Mouse (Mus musculus): ENCODE data around the gene Prrx1. TPM values are rescaled to one million over a fixed set of nuclear protein-coding genes. Genes with fewer than 3 reads are reported as not detected.

The Prrx1 gene
- polyA plus RNA-seq, 1 experiment from 2014 or later: 179 TPM

DNA sequence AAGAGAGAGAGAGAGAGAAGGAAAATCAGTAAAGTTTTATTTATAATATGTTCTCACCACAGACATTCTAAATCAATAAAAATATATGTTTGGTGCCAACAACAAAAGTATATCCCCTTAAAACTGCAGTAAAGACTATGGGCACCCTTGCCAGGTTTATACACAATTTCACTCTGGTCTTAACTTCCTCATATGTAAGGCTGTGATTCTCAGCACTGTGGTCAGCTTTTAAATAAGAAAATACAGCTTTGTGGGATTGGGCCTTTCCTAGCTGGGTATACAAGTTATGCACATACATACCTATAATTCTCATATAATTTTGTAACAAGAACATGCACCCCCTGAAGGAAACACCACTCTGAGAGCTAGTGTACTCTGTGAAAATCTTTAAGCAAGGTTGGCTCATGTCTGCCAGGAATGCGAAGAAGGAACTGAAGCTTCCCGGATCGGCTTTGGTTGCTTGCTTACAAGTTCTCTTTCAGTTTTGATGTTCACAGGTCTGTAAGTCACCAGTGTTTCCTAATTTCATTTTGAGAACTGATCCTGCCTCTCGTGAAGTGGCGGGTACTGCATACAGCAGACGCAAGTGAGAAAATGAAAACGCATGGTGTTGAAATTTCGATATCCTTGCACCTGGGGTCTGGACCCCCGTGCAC, 29.4 kb downstream of the Prrx1 start:
- H3K9me3 ChIP-seq: no peaks in the 10 kb centered on the region
- no peak for ATAC-seq (ENCODE audit: low FRiP score, low read depth)
- 48% methylated on average over 9 of the region's 9 CpGs for WGBS
- H3K4me3 ChIP-seq: no peak overlapping the region
- H3K27ac ChIP-seq: no peak overlapping the region
- H3K4me1 ChIP-seq: peaks cover 84% of the 10 kb centered on the region
- H3K9ac ChIP-seq: no peak overlapping the region
- peaks cover 9% of the 10 kb centered on the region; the same call in 1 of the 2 replicates for H3K36me3 ChIP-seq
- no peaks in the 10 kb centered on the region for H3K27me3 ChIP-seq
- H3K4me2 ChIP-seq (replicated peaks): peak overlapping the region; percentile 22

DNA sequence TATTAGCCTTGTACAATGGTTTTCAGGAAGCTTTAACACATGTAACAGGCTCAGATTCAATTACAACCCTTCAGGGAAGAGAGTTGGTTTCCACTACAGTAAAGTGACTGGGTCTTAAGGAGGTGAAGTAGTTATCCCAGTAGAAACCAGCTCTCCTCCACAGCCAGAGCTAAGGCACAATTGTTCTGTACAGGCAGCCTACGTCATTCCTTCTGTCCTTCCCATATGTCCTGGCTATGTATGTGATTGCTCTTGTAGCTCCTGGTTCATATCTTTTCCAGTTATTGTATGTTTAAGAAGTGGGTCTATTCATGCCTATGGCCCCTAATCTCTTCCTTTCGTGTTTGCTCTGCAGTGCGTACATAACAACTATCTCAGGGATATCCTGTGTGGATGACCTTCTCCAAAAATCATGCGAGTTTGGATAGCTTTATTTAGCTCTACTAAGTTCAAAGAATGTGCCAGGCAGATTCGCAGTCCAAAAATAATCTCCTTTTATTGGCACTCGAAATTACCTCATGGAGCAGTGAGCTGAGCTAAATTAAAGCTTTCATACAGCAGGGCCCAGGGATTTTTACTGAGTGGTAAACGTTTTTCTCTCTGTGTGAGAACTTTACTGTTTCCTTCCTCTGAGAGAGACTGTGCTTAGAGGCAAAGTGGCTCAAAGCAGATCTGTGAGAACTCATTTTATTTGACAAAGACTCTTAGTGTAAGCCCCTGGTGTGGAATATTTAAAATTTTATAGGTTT, 31.9 kb downstream of the Prrx1 start:
- WGBS: 31% methylated on average over 7 of the region's 7 CpGs
- H3K4me1 ChIP-seq: peaks cover 69% of the 10 kb centered on the region
- peaks cover 9% of the 10 kb centered on the region; the same call in 1 of the 2 replicates for H3K36me3 ChIP-seq
- no peak overlapping the region for H3K9ac ChIP-seq
- no peak overlapping the region for H3K4me3 ChIP-seq
- H3K4me2 ChIP-seq (replicated peaks): peak overlapping the region; percentile 12
- no peaks in the 10 kb centered on the region for H3K9me3 ChIP-seq
- peak; percentile 78 for ATAC-seq (ENCODE audit: low FRiP score, low read depth)
- peak overlapping the region; percentile 49; the same call in 1 of the 2 replicates for H3K27ac ChIP-seq
- H3K27me3 ChIP-seq: no peaks in the 10 kb centered on the region

DNA sequence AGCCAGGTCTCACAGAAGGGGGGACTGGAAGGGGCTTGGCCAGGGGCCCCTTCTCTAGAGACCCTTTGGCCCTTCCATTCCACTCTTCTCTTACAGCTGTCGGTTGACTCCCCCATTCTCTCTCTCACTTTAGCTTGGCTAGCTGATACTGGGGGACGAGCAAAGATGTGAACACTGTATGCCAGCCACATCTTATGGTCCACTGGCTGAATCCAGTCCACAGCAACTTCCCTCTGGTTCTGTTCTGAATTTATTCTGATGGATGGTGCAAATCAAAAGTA, 32.7 kb downstream of the Prrx1 start:
- no peak for ATAC-seq (ENCODE audit: low FRiP score, low read depth)
- H3K4me3 ChIP-seq: no peak overlapping the region
- H3K27ac ChIP-seq: no peak overlapping the region; the same call in 1 of the 2 replicates
- H3K9ac ChIP-seq: no peak overlapping the region
- H3K4me2 ChIP-seq (replicated peaks): no peak overlapping the region
- H3K36me3 ChIP-seq: peaks cover 12% of the 10 kb centered on the region
- no peaks in the 10 kb centered on the region for H3K27me3 ChIP-seq
- H3K9me3 ChIP-seq: no peaks in the 10 kb centered on the region
- peaks cover 66% of the 10 kb centered on the region for H3K4me1 ChIP-seq
- WGBS: 37% methylated on average over 2 of the region's 2 CpGs

DNA sequence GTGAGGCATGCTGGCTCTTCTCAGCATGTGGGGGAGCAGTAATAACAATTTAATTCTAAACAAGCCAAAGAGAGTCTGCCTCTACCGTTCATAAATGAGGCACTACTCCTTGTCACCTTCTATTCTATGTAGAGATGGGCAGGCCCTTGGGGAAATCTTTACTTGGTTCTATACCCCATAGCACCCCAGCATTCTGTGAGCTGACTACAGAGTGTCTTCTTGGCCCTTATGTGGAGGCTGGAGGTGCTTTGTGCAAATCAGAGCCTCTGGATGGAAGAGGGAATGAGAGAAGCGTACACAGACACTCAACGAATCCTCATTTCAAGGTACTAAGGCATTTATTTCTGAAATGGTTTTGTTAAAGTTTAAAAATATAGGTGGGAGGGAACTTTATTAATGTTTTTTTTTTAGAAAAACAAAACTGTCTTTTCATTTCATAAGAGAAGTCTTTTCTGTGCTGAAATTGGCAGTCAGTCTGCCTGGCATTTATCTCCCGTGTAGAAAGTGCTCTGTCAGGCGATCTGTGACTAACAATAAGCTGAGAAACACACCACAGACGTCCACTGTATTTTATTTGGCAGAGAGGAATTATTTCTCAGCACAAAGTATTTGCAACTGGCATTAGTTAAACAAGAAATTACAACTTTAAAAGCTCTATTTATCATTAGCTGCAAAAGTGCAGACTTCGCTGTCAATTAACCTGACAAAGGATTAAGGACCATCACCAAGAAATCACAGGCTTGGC, 33.2 kb downstream of the Prrx1 start:
- no peak for ATAC-seq (ENCODE audit: low FRiP score, low read depth)
- Histone ChIP-seq H3K4me2 (replicated peaks) (no peak overlapping the region), H3K9me3 (no peaks in the 10 kb centered on the region), H3K36me3 (peaks cover 13% of the 10 kb centered on the region), H3K4me1 (peaks cover 61% of the 10 kb centered on the region), H3K27me3 (no peaks in the 10 kb centered on the region), H3K9ac (no peak overlapping the region), H3K27ac (no peak overlapping the region; the same call in 1 of the 2 replicates), H3K4me3 (no peak overlapping the region)
- 54% methylated on average over 7 of the region's 7 CpGs for WGBS

DNA sequence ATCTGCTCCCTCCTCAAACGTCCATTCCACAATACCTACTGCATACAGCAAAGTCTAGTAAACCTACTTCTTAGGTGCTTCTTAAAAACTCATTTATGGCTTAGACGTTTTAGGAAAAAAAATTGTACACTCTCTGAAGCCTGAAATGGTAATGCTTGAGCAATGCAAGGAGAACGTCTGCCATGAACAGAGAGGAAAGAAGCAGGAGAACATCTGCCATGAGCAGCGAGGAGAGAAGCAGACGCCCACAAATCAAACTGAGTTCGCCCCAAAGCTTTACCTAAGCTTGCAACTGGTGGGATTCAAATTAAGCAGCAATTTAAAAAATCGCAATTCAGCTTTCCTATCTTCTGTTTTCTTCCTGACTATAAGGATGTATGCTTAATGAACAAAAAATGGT, 36.4 kb downstream of the Prrx1 start:
- H3K9ac ChIP-seq: no peak overlapping the region
- H3K4me2 ChIP-seq (replicated peaks): no peak overlapping the region
- H3K27ac ChIP-seq: no peak overlapping the region
- H3K36me3 ChIP-seq: peaks cover 33% of the 10 kb centered on the region
- no peaks in the 10 kb centered on the region for H3K27me3 ChIP-seq
- WGBS: 76% methylated on average over 7 of the region's 7 CpGs
- no peak overlapping the region for H3K4me3 ChIP-seq
- H3K9me3 ChIP-seq: no peaks in the 10 kb centered on the region
- H3K4me1 ChIP-seq: peaks cover 29% of the 10 kb centered on the region
- no peak for ATAC-seq (ENCODE audit: low FRiP score, low read depth)

DNA sequence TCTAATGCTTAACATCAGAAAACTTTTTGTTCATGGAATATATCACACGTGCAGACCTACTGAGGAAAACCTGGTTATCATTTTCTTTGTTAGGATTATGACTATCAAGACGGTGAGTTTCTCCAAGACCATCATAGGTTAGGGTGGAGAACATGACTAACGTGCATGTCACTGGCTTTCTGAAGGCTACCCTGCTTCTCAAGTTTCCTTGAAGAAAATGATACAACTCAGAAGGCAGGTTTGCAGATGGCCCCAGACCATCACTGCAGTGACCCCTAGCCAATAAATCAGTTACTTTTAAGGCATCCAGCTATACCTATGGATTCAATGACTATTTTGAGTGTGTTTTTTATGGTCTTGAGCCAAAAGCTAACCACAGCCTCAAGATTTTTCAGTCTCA, 38.6 kb downstream of the Prrx1 start:
- peaks cover 13% of the 10 kb centered on the region for H3K4me1 ChIP-seq
- H3K9me3 ChIP-seq: no peaks in the 10 kb centered on the region
- H3K4me3 ChIP-seq: no peak overlapping the region
- no peak for ATAC-seq (ENCODE audit: low FRiP score, low read depth)
- H3K9ac ChIP-seq: no peak overlapping the region
- H3K4me2 ChIP-seq (replicated peaks): no peak overlapping the region
- no peak overlapping the region for H3K27ac ChIP-seq
- 75% methylated on average over 3 of the region's 3 CpGs for WGBS
- H3K36me3 ChIP-seq: peaks cover 38% of the 10 kb centered on the region
- no peaks in the 10 kb centered on the region for H3K27me3 ChIP-seq

DNA sequence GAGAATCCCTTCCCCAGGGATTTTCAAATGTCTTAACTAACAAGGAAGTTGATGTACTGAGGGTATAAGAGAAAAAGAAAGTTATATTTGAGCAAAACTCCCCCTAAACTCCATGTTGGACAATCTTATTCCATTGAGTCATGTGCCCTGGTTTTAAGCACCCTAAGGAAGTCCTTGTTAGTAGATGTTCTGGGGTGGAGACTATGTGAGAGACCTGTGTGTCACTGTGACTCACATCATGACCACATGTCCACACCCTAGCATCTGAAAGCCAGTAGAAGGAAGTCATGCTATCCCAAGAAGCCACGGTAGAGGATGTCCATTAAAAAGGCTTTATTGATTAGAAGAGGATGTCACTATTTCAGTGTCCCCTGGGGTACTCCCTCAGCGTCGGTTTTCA, 40.4 kb downstream of the Prrx1 start:
- Histone ChIP-seq H3K27ac (no peak overlapping the region), H3K9me3 (no peaks in the 10 kb centered on the region), H3K4me1 (peaks cover 16% of the 10 kb centered on the region; the same call in 1 of the 2 replicates), H3K4me3 (no peak overlapping the region), H3K27me3 (no peaks in the 10 kb centered on the region), H3K9ac (no peak overlapping the region), H3K4me2 (replicated peaks) (no peak overlapping the region), H3K36me3 (peaks cover 35% of the 10 kb centered on the region)
- 90% methylated on average over 3 of the region's 3 CpGs for WGBS
- no peak for ATAC-seq (ENCODE audit: low FRiP score, low read depth)

DNA sequence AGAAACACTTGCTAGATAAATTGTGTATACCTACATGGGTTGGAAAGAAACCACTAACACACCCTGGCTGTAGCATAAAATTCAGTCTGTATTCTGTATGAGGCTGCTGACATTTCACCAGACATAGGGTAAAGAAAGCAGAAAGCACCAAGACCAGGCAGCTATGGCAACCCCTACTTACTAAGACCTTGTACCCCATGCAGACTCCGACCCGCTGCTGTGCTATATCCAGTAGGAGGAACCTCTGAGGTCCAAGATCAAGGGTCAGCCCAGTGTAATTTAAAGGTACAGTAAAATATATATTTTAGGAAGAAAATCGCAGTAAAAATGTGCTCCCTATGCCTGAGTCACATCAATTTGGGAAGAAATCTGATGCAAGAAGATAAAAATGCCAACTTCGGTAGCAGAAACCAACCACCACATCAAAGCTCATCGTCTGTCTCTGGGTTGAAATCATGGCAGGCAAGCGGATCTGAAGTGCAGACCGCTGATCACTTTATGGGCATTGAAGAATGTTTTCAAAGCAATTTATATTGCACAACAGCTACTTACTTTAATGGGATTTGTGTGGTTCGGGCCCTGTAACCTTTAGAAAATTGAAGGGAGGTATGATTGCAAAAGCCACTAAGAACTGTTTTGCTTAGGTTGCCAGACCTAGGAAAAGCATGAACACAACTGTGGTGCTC, 46.5 kb downstream of the Prrx1 start:
- Histone ChIP-seq H3K36me3 (peaks cover 24% of the 10 kb centered on the region), H3K4me3 (no peak overlapping the region), H3K9me3 (no peaks in the 10 kb centered on the region), H3K27ac (no peak overlapping the region), H3K9ac (no peak overlapping the region), H3K4me1 (peaks cover 16% of the 10 kb centered on the region), H3K4me2 (replicated peaks) (no peak overlapping the region), H3K27me3 (no peaks in the 10 kb centered on the region)
- ATAC-seq (ENCODE audit: low FRiP score, low read depth): no peak
- WGBS: 81% methylated on average over 8 of the region's 8 CpGs

DNA sequence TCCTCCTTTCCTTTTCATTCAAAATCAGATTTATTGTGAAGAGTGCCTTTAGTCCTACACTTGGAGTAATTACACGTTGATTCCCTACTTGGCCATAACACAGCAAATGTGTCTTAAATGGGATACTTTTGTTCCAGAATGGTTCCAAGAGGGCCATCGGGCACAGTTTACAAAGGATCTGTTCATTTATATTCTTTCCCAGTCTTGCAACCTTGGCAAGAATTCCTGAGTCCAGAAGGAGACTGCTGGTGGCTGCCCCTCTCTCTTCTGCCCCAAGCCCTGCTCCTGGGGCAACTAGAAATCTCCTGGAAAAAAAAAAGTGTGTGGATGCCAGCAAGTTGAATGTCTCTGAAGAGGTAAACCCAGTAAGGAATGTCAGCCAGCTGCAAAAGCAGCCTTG, 56.2 kb downstream of the Prrx1 start:
- Histone ChIP-seq H3K27me3 (no peaks in the 10 kb centered on the region), H3K9me3 (no peaks in the 10 kb centered on the region), H3K4me3 (no peak overlapping the region), H3K9ac (no peak overlapping the region), H3K4me2 (replicated peaks) (no peak overlapping the region), H3K27ac (no peak overlapping the region), H3K4me1 (peaks cover 6% of the 10 kb centered on the region), H3K36me3 (peaks cover 90% of the 10 kb centered on the region)
- no peak for ATAC-seq (ENCODE audit: low FRiP score, low read depth)
- WGBS: 77% methylated on average over 2 of the region's 2 CpGs

DNA sequence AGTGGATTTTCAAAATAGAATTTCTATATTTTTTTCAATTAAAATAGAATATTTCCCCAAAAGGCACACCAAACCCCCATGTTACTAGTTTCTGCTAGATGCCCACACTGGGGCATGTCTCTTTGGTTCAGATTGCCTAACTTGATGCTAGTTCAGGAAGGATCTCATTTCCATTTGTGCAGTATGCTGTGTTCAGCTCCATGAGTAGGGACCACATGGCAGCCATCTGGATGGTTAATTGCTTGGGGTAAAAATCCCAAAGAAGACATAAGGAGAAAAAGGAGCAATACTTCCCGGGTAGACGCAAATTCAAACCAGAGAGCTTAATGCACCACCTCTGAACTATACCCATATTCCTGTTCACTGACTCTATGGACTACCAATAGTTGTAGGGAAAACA, 57.6 kb downstream of the Prrx1 start:
- H3K36me3 ChIP-seq: peaks cover 90% of the 10 kb centered on the region
- no peak overlapping the region for H3K4me3 ChIP-seq
- peaks cover 8% of the 10 kb centered on the region for H3K4me1 ChIP-seq
- no peaks in the 10 kb centered on the region for H3K9me3 ChIP-seq
- no peak overlapping the region for H3K9ac ChIP-seq
- ATAC-seq (ENCODE audit: low FRiP score, low read depth): no peak
- WGBS: 33% methylated on average over 2 of the region's 2 CpGs
- no peak overlapping the region for H3K4me2 ChIP-seq (replicated peaks)
- H3K27me3 ChIP-seq: no peaks in the 10 kb centered on the region
- H3K27ac ChIP-seq: no peak overlapping the region

DNA sequence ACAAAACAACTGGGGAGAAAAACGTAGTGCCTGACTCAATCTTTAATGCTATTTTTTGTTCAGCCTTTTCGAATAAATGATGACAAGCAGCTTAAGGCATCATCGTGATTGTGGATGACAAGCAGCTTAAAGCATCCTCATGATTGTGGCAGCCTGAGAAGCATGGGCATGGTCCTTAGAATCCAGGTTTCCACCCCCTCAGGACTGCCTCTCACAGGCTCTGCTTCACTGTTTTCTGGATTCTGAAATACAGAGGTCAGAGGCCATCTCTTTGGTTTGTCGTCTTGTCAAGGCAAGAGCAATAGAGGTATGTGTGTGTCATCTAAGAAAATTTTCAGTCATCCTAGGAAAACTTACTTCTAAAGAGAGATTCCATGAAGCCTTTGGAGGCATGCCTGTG, 60.7 kb downstream of the Prrx1 start:
- Histone ChIP-seq H3K27ac (peak overlapping the region; percentile 15; the same call in 1 of the 2 replicates), H3K4me1 (peaks cover 8% of the 10 kb centered on the region), H3K27me3 (no peaks in the 10 kb centered on the region), H3K9ac (no peak overlapping the region), H3K36me3 (peaks cover 77% of the 10 kb centered on the region), H3K4me3 (no peak overlapping the region), H3K9me3 (no peaks in the 10 kb centered on the region), H3K4me2 (replicated peaks) (no peak overlapping the region)
- 87% methylated on average over 4 of the region's 4 CpGs for WGBS
- no peak for ATAC-seq (ENCODE audit: low FRiP score, low read depth)

DNA sequence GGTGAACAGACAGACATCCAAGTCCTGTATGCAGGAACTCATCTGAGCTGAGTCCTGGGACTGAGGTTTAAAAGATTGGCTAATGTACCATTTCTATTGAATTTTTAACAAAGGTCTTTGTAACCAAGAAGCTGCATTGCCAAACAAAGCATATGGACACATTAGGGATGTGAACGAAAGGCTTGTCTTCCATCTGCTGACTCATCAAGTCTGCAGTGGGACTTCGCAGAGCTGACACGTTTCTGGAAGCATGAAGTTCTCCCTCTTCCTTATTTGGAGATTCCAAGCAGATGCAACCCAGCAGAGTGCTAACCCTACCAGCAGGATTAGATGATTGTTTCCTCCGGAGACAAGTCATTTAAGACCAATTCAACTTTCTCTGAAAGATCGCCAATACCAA, 61.2 kb downstream of the Prrx1 start:
- peaks cover 8% of the 10 kb centered on the region for H3K4me1 ChIP-seq
- no peak for ATAC-seq (ENCODE audit: low FRiP score, low read depth)
- 66% methylated on average over 5 of the region's 5 CpGs for WGBS
- peaks cover 76% of the 10 kb centered on the region for H3K36me3 ChIP-seq
- no peak overlapping the region for H3K9ac ChIP-seq
- no peaks in the 10 kb centered on the region for H3K27me3 ChIP-seq
- H3K4me3 ChIP-seq: no peak overlapping the region
- H3K4me2 ChIP-seq (replicated peaks): no peak overlapping the region
- no peaks in the 10 kb centered on the region for H3K9me3 ChIP-seq
- H3K27ac ChIP-seq: peak overlapping the region; percentile 52
